Mouse (Mus musculus): Measurements from ENCODE around the gene Creg1.

DNA sequence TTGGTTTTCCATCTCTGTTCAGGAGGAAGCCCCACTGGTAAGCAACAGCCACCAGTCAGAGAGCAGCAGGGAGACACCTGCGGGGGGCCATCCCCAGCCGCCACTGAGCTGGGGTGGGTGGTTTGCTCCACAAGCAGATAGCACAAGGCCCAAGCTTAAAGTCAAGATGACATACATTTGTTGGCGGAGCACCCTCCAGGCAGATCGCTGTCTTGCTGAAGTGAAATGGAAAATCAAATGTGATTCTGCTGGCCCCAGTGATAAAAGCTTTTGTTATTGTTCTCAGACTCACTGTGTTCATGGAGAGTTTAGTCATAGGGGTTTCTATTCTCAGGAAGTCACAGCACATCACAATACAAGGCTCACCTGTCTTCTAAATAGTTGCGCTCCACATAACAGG lies 39.6 kb downstream of the Creg1 start:
- TF ChIP-seq EP300 (IDR thresholded peaks at IDR 0.05; ENCODE audit: low read depth): no peak
- no peak for TF ChIP-seq CTCF (IDR thresholded peaks at IDR 0.05; ENCODE audit: low read depth)

All from heart, postnatal 0 days (tissue).